In the genomic region with DNA sequence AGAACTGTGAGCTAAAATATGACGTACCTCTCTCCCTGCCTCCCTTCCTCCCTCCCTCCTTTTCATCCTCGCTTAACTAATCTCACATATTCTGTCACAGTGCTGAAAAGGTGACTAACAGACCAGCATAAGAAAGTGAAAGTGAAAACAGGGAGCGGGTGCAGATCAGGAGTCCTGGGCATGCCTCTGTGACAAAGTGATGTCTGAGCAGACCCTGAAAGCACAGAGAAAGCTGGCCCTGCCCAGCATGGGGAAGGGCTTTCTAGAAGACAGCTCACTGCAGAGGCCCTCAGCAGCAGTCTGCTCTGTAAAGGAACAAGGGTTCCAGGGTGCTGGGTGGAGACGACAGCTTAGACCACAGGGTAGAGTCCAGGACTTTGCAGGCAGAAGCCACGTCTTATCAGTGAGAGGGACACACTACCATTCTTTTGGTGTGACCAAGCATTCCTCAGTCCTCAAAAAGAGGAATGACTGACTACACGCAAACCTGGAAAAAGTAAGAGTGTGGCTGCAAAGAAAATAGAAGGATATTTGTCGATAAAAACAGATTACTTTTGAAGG, we compare ENCODE assay signal across 12 mouse cellular contexts. TPM values are rescaled to one million over a fixed set of nuclear protein-coding genes. Genes with fewer than 3 reads are reported as not detected.
A peak's percentile ranks its signal among the peaks of the same experiment; 100 is the strongest.
DNase-seq lines count a peak whose midpoint lies in the region; ATAC-seq and TF ChIP-seq lines count a peak whose summit lies in the region.
"Had no signal": no experiment of that assay in that cellular context is flagged by ENCODE, and none has a peak within 500 bp of the region (broad histone marks: within the 10 kb centered on the region; RNA-seq: fewer than 3 reads in every experiment).

No protein-coding gene starts in this region.

- no peak for TF ChIP-seq POLR2A in cerebellum, adult 2 months (IDR thresholded peaks at IDR 0.05; ENCODE audit: borderline replicate concordance, insufficient read depth, low read length)

- H3K9ac ChIP-seq in forebrain, embryonic 11.5 days (ENCODE audit: low read length): no peak overlapping the region
- H3K9ac ChIP-seq in forebrain, embryonic 15.5 days (replicated peaks): no peak overlapping the region
- no peak overlapping the region for H3K9ac ChIP-seq in liver, embryonic 12.5 days
- H3K9ac ChIP-seq: hindbrain, embryonic 15.5 days; lung, embryonic 15.5 days had no signal

- no peak for ATAC-seq in forebrain, embryonic 11.5 days (replicated peaks; ENCODE audit: low FRiP score)
- no peak for ATAC-seq in forebrain, embryonic 15.5 days (replicated peaks)
- ATAC-seq in liver, embryonic 12.5 days: 0 out of 2 replicates have a peak, but pooled peaks have one; percentile 24

- 82% methylated on average over 7 of the region's 7 CpGs for WGBS in forebrain, embryonic 11.5 days
- 86% methylated on average over 7 of the region's 7 CpGs for WGBS in forebrain, embryonic 15.5 days
- whole genome bisulfite sequencing in liver, embryonic 12.5 days (ENCODE audit: insufficient replicate concordance): 51% methylated on average over 7 of the region's 7 CpGs
- WGBS in cerebellum, adult 2 months: 88% methylated on average over 7 of the region's 7 CpGs

- intact Hi-C loops in left cerebral cortex, postnatal 36 days (cut with DNase I): no loop called here

- H3K9me3 ChIP-seq in forebrain, embryonic 11.5 days (ENCODE audit: control insufficient read depth, low read length): no peaks in the 10 kb centered on the region
- H3K9me3 ChIP-seq in forebrain, embryonic 15.5 days: no peaks in the 10 kb centered on the region
- H3K9me3 ChIP-seq in liver, embryonic 12.5 days (replicated peaks): no peaks in the 10 kb centered on the region
- H3K9me3 ChIP-seq: hindbrain, embryonic 15.5 days; lung, embryonic 15.5 days had no signal

- H3K27ac ChIP-seq in forebrain, embryonic 11.5 days (ENCODE audit: low read depth, low read length): no peak overlapping the region
- no peak overlapping the region for H3K27ac ChIP-seq in forebrain, embryonic 15.5 days (replicated peaks)
- H3K27ac ChIP-seq in liver, embryonic 12.5 days: no peak overlapping the region
- no peak overlapping the region for H3K27ac ChIP-seq in cerebellum, adult 2 months (ENCODE audit: insufficient read depth, low read length)
- H3K27ac ChIP-seq: hindbrain, embryonic 15.5 days; lung, embryonic 15.5 days had no signal

- H3K27me3 ChIP-seq in forebrain, embryonic 11.5 days (ENCODE audit: control insufficient read depth, insufficient read depth, low read length): peaks cover 2% of the 10 kb centered on the region; the same call in 1 of the 2 replicates
- peaks cover 9% of the 10 kb centered on the region; the same call in 1 of the 2 replicates for H3K27me3 ChIP-seq in forebrain, embryonic 15.5 days
- H3K27me3 ChIP-seq in liver, embryonic 12.5 days (replicated peaks): peaks cover 24% of the 10 kb centered on the region
- H3K27me3 ChIP-seq in cerebellum, adult 2 months (ENCODE audit: control insufficient read depth, insufficient read depth, low read length): no peaks in the 10 kb centered on the region; the same call in 1 of the 2 replicates
- H3K27me3 ChIP-seq: hindbrain, embryonic 15.5 days had no signal

- TF ChIP-seq CTCF in cerebellum, adult 2 months (IDR thresholded peaks at IDR 0.05; ENCODE audit: borderline replicate concordance, insufficient read depth, low read depth, low read length): no peak

- no peaks in the 10 kb centered on the region for H3K36me3 ChIP-seq in forebrain, embryonic 11.5 days (ENCODE audit: control insufficient read depth, insufficient read depth, low read length)
- no peaks in the 10 kb centered on the region for H3K36me3 ChIP-seq in forebrain, embryonic 15.5 days
- no peaks in the 10 kb centered on the region for H3K36me3 ChIP-seq in liver, embryonic 12.5 days
- H3K36me3 ChIP-seq: hindbrain, embryonic 15.5 days; lung, embryonic 15.5 days had no signal

- no peak overlapping the region for H3K4me2 ChIP-seq in forebrain, embryonic 11.5 days (ENCODE audit: low read depth, low read length, severe bottlenecking)
- H3K4me2 ChIP-seq in forebrain, embryonic 15.5 days (replicated peaks): no peak overlapping the region
- H3K4me2 ChIP-seq in liver, embryonic 12.5 days: peak overlapping the region; percentile 36
- H3K4me2 ChIP-seq: hindbrain, embryonic 15.5 days; lung, embryonic 15.5 days had no signal

- peak; percentile 26 for DNase-seq in forebrain, embryonic 11.5 days (ENCODE audit: low spot score)
- DNase-seq in thymus, postnatal 0 days (ENCODE audit: low spot score): peak; percentile 3
- DNase-seq in thymus, postnatal 10 days (ENCODE audit: low spot score in 2 of 2): no peak
- no peak for DNase-seq in left cerebral cortex, postnatal 36 days (ENCODE audit: low spot score in 2 of 2)
- no peak for DNase-seq in right cerebral cortex, postnatal 10 days (ENCODE audit: low spot score in 2 of 2)
- no peak for DNase-seq in cerebellum, adult 2 months
- DNase-seq: cerebellum, postnatal 14 days had no signal

- H3K4me1 ChIP-seq in forebrain, embryonic 11.5 days (replicated peaks; ENCODE audit: control insufficient read depth, insufficient read depth, low read length): no peaks in the 10 kb centered on the region
- H3K4me1 ChIP-seq in forebrain, embryonic 15.5 days: no peaks in the 10 kb centered on the region
- H3K4me1 ChIP-seq in liver, embryonic 12.5 days: peaks cover 8% of the 10 kb centered on the region
- H3K4me1 ChIP-seq in cerebellum, adult 2 months (ENCODE audit: control insufficient read depth, insufficient read depth, low read length): no peaks in the 10 kb centered on the region
- H3K4me1 ChIP-seq: lung, embryonic 15.5 days had no signal

- no peak overlapping the region for H3K4me3 ChIP-seq in forebrain, embryonic 11.5 days (ENCODE audit: low read depth, low read length)
- no peak overlapping the region for H3K4me3 ChIP-seq in forebrain, embryonic 15.5 days
- H3K4me3 ChIP-seq in liver, embryonic 12.5 days: peak overlapping the region; percentile 8; the same call in 1 of the 2 replicates
- no peak overlapping the region for H3K4me3 ChIP-seq in cerebellum, adult 2 months (replicated peaks; ENCODE audit: insufficient read depth, low read depth, low read length)
- H3K4me3 ChIP-seq: erythroblast, embryonic 14.5 days; hindbrain, embryonic 15.5 days; lung, embryonic 15.5 days had no signal

RNA-seq across cellular contexts. Expression of gene Tmtc1, which starts 7.7 kb away (rescaled TPM):
- polyA plus RNA-seq in forebrain, embryonic 11.5 days (2014; fragmentation: Nextera tagmentation; extraction: Ambion mirVana): 1.1 and 1.3 TPM in 2 replicates
- 2.6 TPM in 2 replicates for polyA plus RNA-seq in forebrain, embryonic 15.5 days (2015; fragmentation: Nextera tagmentation; extraction: Ambion mirVana)
- 0.12 and 0.14 TPM in 2 replicates for polyA plus RNA-seq in thymus, postnatal 0 days (2015; fragmentation: Nextera tagmentation; extraction: Ambion mirVana)
- polyA plus RNA-seq in liver, embryonic 12.5 days (2016; fragmentation: Nextera tagmentation; extraction: Ambion mirVana): 0.26 and 0.36 TPM in 2 replicates
- 10 to 100 TPM; 53.3 to 57.4 TPM for total RNA-seq in left cerebral cortex, postnatal 36 days (2021)
- polyA plus RNA-seq in cerebellum, adult 2 months (2012; rRNA removed): 16.3 and 18.5 TPM in 2 replicates
- polyA plus RNA-seq: erythroblast, embryonic 14.5 days had no signal

Comparison
In these comparisons a context has a peak if more than half of its experiments do, and no peak if none do; other contexts are left out.
1. DNase-seq: peak in forebrain, embryonic 11.5 days (single experiment) and thymus, postnatal 0 days (single experiment); none in thymus, postnatal 10 days (0 of 2), left cerebral cortex, postnatal 36 days (0 of 2), right cerebral cortex, postnatal 10 days (0 of 2) and cerebellum, adult 2 months (0 of 2).